In the genomic region with DNA sequence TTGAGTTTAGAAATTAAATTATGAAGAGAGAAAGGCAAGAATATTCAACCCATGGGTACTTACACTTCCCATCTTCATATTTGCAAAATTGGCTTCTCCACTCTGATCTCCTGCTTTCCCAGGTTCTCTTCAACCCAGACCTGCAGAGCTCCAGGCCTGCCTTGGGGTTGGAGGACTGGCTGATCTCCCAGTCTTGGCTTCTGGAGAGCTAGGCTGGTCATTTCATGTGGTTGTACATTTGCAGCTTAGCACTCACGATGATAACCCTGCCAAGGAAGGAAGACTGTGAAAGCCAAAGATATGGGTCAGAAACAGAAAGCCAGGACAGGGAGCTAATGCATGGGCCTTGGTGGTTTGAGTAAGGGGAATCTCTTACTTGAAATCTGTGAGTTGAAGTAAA, we compare ENCODE assay signal across 8 mouse cellular contexts.
"Had no signal": no experiment of that assay in that cellular context is flagged by ENCODE, and none has a peak within 500 bp of the region (broad histone marks: within the 10 kb centered on the region; RNA-seq: fewer than 3 reads in every experiment).

No protein-coding gene starts in this region.

- ATAC-seq: liver, embryonic 12.5 days; midbrain, embryonic 13.5 days had no signal

- DNase-seq: kidney, postnatal 10 days; kidney, postnatal 4 days; lung, embryonic 14.5 days; lung, postnatal 10 days; thymus, adult 18-20 months; thymus, postnatal 14 days had no signal
